Mouse (Mus musculus) G1E (cell line): ENCODE data around the gene Tymp.

ENCODE experiments used
- CTCF ChIP-seq: IDR thresholded peaks from 2 replicates; pipeline ENCODE4 v1.5.1; 2012; ENCODE audit warnings: low read depth, low read length, inconsistent platforms, mixed read lengths
- GATA1 ChIP-seq: IDR thresholded peaks from 2 replicates; pipeline ENCODE4 v1.6.1; 2012; ENCODE audit warnings: borderline replicate concordance, low read length, inconsistent platforms, mixed read lengths
- POLR2AphosphoS5 ChIP-seq: IDR thresholded peaks from 2 replicates; pipeline ENCODE4 v1.6.1; 2012; ENCODE audit warnings: low read depth, low read length, inconsistent platforms; ENCODE audit not compliant: insufficient replicate concordance

DNA sequence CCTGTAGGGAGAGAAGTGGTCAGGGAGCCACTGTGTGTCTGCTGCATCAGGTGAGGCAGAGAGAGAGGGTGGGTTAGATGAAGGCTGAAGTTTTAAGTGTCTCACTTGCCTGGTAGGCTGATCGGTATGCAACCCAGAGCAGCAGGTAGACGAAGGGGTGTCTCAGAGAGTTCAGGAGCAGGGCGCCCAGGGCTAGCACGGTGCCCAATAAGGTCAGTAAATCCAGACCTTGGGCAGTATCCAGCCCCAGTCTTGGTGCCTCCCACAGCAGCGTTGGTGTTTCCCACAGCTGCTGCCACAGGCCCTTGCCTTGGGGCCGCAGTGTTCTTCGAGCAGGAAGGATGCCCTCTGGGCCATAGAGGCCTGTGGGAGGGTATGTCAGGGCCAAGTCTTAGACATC, 22.4 kb downstream of the Tymp start:
- TF ChIP-seq CTCF (no peak), POLR2AphosphoS5 (no peak), GATA1 (no peak)
